Mouse (Mus musculus): ENCODE measurements around the gene Ccdc189. TPM values are rescaled to one million over a fixed set of nuclear protein-coding genes. Genes with fewer than 3 reads are reported as not detected.
"Not testable (repeated sequence)": the region's sequence is repeated elsewhere in the genome, so short reads cannot be mapped to it uniquely, and the experiment has no call there.

The Ccdc189 gene
- total RNA-seq (2021) = 1 to 10 TPM; 1.7 to 2.4 TPM
- long read RNA-seq, experiment 1, partial matches to known transcripts = 0 of 2 reads
- long read RNA-seq, experiment 1, other reads (novel, unspliced or antisense) = 1 of 2 reads
- long read RNA-seq, experiment 2, partial matches to known transcripts = 0 of 1 reads
- long read RNA-seq, experiment 2, other reads (novel, unspliced or antisense) = 1 of 1 reads

GRCm38 (mm10) chr7:127588011-127588871, at the start of gene Ccdc189, which contains the start of gene Rnf40:
Gene Ccdc189 (minus strand): TSS chr7:127588595.
Gene Rnf40 (plus strand): TSS chr7:127588767.
- Histone ChIP-seq H3K4me3 (peak within 1 kb of the TSS; percentile 93), H3K27ac (peak within 1 kb of the TSS; percentile 93)
- intact Hi-C loops (cut with DNase I) = loop anchor here (5.0 kb wide), 1 partner anchor 76 kb away; the partner anchor contains the start of gene Srcap
- DNase-seq = peak; percentile 94
- TF ChIP-seq CTCF (IDR thresholded peaks at IDR 0.05) = no peak

GRCm38 (mm10) chr7:127636963-127637362, 48.6 kb upstream of the Ccdc189 start:
- peak overlapping the region; percentile 67 for H3K27ac ChIP-seq
- H3K4me3 ChIP-seq = peak overlapping the region; percentile 77
- intact Hi-C loops (cut with DNase I) = loop anchor here (1.0 kb wide), 1 partner anchor 23 kb away; no protein-coding TSS in a partner anchor
- TF ChIP-seq CTCF (IDR thresholded peaks at IDR 0.05) = no peak
- DNase-seq = peak; percentile 89

GRCm38 (mm10) chr7:127631416-127631815, 43.0 kb upstream of the Ccdc189 start:
- intact Hi-C loops (cut with DNase I) = no loop called here
- no peak for DNase-seq
- Histone ChIP-seq H3K27ac (no peak overlapping the region), H3K4me3 (no peak overlapping the region)
- TF ChIP-seq CTCF (IDR thresholded peaks at IDR 0.05) = no peak

DNA sequence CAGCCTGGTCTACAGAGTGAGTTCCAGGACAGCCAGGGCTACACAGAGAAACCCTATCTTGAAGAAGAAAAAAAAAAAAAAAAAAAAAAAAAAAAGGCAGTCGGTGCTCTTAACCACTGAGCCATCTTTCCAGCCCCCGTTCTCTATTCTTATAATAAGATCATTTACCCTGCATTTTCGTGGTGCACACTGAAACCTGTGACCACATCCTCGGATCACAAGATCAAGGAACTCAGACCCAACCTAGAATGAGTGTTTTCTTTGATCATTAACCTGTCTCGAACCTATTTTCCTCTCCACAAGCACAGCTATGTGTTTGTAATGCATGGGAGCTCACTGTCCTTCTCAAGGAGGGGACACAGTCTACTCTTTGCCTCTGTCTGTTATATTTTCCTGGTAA, 40.3 kb upstream of the Ccdc189 start:
- no peak for DNase-seq
- H3K4me3 ChIP-seq = no peak overlapping the region
- H3K27ac ChIP-seq = no peak overlapping the region
- intact Hi-C loops (cut with DNase I) = no loop called here
- no peak for TF ChIP-seq CTCF (IDR thresholded peaks at IDR 0.05)

DNA sequence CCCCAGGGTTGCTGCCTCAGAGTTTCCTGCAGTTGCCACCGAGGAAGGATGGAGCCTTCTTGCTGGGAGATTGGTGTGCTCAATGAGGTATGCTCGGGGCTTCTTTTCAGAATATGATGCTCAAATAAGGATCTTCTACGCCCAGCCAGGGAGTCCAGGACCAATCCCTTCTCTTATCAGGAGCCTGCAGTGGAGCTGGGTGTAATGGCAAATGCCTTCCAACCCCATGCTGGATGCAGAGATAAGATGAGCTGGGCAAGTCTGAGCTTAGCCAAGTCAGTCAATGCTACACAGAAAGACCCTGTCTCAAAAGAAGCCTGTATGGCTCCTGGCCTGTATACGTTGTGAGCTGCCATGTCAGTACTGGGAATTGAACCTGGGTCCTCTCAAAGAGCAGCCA, 38.1 kb upstream of the Ccdc189 start:
- no peak for DNase-seq
- no peak overlapping the region for H3K27ac ChIP-seq
- intact Hi-C loops (cut with DNase I) = no loop called here
- TF ChIP-seq CTCF (IDR thresholded peaks at IDR 0.05) = no peak
- H3K4me3 ChIP-seq = no peak overlapping the region

DNA sequence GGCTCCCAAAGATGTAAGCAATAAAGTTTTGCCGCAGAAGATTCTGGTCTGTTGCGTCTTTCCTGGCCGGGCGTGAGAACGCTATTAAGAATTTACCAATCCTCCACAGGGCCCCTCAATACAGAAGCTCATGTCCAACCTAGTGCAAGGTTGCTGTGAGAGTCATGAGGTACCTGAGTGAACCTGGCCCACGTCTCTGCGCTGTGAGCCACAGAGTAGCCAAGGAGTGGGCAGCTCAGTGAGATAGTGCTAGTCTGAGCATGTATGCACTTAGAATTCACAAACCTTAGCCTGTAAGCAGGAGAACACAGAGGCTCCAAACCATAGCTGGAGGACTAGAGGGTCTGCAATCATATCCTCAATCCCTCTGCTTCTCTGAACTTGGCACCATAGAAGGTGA, 37.6 kb upstream of the Ccdc189 start:
- Histone ChIP-seq H3K4me3 (no peak overlapping the region), H3K27ac (no peak overlapping the region)
- intact Hi-C loops (cut with DNase I) = no loop called here
- DNase-seq = no peak
- no peak for TF ChIP-seq CTCF (IDR thresholded peaks at IDR 0.05)

- DNase-seq; H3K4me3 ChIP-seq; H3K27ac ChIP-seq; intact Hi-C loops (cut with DNase I): not testable (repeated sequence)
Observed at GRCm38 (mm10) chr7:127618402-127618801, 30.0 kb upstream of the Ccdc189 start.

DNA sequence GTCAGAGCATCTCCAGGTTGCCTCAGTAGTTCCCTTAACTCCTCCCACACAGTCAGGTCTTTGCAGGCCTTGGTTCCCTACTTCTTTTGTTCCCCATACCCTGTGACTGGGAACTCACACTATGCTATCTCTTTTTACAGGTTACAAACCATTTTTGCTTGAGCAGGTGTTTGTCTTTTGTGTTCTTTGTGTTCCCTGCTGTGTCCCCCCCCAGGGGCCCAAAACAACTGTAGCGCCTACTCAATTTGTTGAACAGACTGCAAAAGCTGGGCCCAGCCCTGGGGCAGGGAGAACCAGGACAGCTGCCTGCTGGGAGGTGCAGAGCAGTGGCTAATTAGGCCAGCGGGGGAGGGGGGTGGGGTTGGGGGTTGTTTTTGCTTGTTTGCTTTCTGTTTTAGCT, 29.6 kb upstream of the Ccdc189 start:
- no peak overlapping the region for H3K4me3 ChIP-seq
- TF ChIP-seq CTCF (IDR thresholded peaks at IDR 0.05) = no peak
- H3K27ac ChIP-seq = no peak overlapping the region
- intact Hi-C loops (cut with DNase I) = no loop called here
- DNase-seq = no peak

GRCm38 (mm10) chr7:127616881-127617280, 28.5 kb upstream of the Ccdc189 start:
- no peak overlapping the region for H3K27ac ChIP-seq
- no peak overlapping the region for H3K4me3 ChIP-seq
- intact Hi-C loops (cut with DNase I) = no loop called here
- TF ChIP-seq CTCF (IDR thresholded peaks at IDR 0.05) = no peak
- no peak for DNase-seq

- intact Hi-C loops (cut with DNase I) = no loop called here
- TF ChIP-seq CTCF (IDR thresholded peaks at IDR 0.05) = no peak
- Histone ChIP-seq H3K27ac (no peak overlapping the region), H3K4me3 (no peak overlapping the region; the same call in 1 of the 2 replicates)
- DNase-seq = no peak
Observed at GRCm38 (mm10) chr7:127616336-127616735, 27.9 kb upstream of the Ccdc189 start.

- intact Hi-C loops (cut with DNase I) = loop anchor here (1.0 kb wide), 1 partner anchor 22 kb away; no protein-coding TSS in a partner anchor
- Histone ChIP-seq H3K4me3 (peak within 1 kb of the TSS; percentile 77), H3K27ac (peak within 1 kb of the TSS; percentile 91)
- DNase-seq = peak; percentile 77
- no peak for TF ChIP-seq CTCF (IDR thresholded peaks at IDR 0.05)
Observed at GRCm38 (mm10) chr7:127614891-127615843, 26.8 kb upstream of the Ccdc189 start, which contains the start of gene Zfp629. Gene Zfp629 (minus strand): TSS chr7:127615797.

GRCm38 (mm10) chr7:127614511-127614890, 26.1 kb upstream of the Ccdc189 start:
- peak overlapping the region; percentile 77 for H3K4me3 ChIP-seq
- intact Hi-C loops (cut with DNase I) = loop anchor here (1.0 kb wide), 1 partner anchor 23 kb away; no protein-coding TSS in a partner anchor
- peak; percentile 74 for DNase-seq
- no peak for TF ChIP-seq CTCF (IDR thresholded peaks at IDR 0.05)
- H3K27ac ChIP-seq = peak overlapping the region; percentile 91
